Mouse (Mus musculus): ENCODE results near the gene Brd9. TPM values are rescaled to one million over a fixed set of nuclear protein-coding genes. Genes with fewer than 3 reads are reported as not detected.
A peak's percentile ranks its signal among the peaks of the same experiment; 100 is the strongest.
"Not testable (repeated sequence)": the region's sequence is repeated elsewhere in the genome, so short reads cannot be mapped to it uniquely, and the experiment has no call there.

The Brd9 gene
- total RNA-seq, 1 experiment from 2014 or later: 106 TPM

- ATAC-seq (replicated peaks in 1 of 2; ENCODE audit: insufficient read depth in 1 of 2, low FRiP score in 2 of 2, low TSS enrichment in 1 of 2, low read depth in 1 of 2, poor library complexity in 2 of 2, severe bottlenecking in 2 of 2): peak; percentile 82 to 88
Observed at GRCm38 (mm10) chr13:73970545-73971448, 33.2 kb downstream of the Brd9 start.

- ATAC-seq (replicated peaks in 1 of 2; ENCODE audit: insufficient read depth in 1 of 2, low FRiP score in 2 of 2, low TSS enrichment in 1 of 2, low read depth in 1 of 2, poor library complexity in 2 of 2, severe bottlenecking in 2 of 2): no peak
Observed at GRCm38 (mm10) chr13:73974523-73974922, 36.9 kb downstream of the Brd9 start.

GRCm38 (mm10) chr13:73976935-73977334 is 39.3 kb downstream of the Brd9 start:
- no peak for ATAC-seq (replicated peaks in 1 of 2; ENCODE audit: insufficient read depth in 1 of 2, low FRiP score in 2 of 2, low TSS enrichment in 1 of 2, low read depth in 1 of 2, poor library complexity in 2 of 2, severe bottlenecking in 2 of 2)

- peak in 1 of 2 experiments; percentile 34; a peak in 1 of 4 replicates for ATAC-seq (replicated peaks in 1 of 2; ENCODE audit: insufficient read depth in 1 of 2, low FRiP score in 2 of 2, low TSS enrichment in 1 of 2, low read depth in 1 of 2, poor library complexity in 2 of 2, severe bottlenecking in 2 of 2)
Observed at GRCm38 (mm10) chr13:73990325-73990724, 52.7 kb downstream of the Brd9 start.

GRCm38 (mm10) chr13:73990761-73991160 is 53.1 kb downstream of the Brd9 start:
- peak in 1 of 2 experiments; percentile 62; a peak in 1 of 4 replicates for ATAC-seq (replicated peaks in 1 of 2; ENCODE audit: insufficient read depth in 1 of 2, low FRiP score in 2 of 2, low TSS enrichment in 1 of 2, low read depth in 1 of 2, poor library complexity in 2 of 2, severe bottlenecking in 2 of 2)

- no peak for ATAC-seq (replicated peaks in 1 of 2; ENCODE audit: insufficient read depth in 1 of 2, low FRiP score in 2 of 2, low TSS enrichment in 1 of 2, low read depth in 1 of 2, poor library complexity in 2 of 2, severe bottlenecking in 2 of 2)
Observed at GRCm38 (mm10) chr13:73991267-73991666, 53.7 kb downstream of the Brd9 start.

GRCm38 (mm10) chr13:73996456-73996855 is 58.8 kb downstream of the Brd9 start:
- peak in 1 of 2 experiments; percentile 64; a peak in 1 of 4 replicates for ATAC-seq (replicated peaks in 1 of 2; ENCODE audit: insufficient read depth in 1 of 2, low FRiP score in 2 of 2, low TSS enrichment in 1 of 2, low read depth in 1 of 2, poor library complexity in 2 of 2, severe bottlenecking in 2 of 2)

GRCm38 (mm10) chr13:74000519-74000918 is 62.9 kb downstream of the Brd9 start:
- no peak for ATAC-seq (replicated peaks in 1 of 2; ENCODE audit: insufficient read depth in 1 of 2, low FRiP score in 2 of 2, low TSS enrichment in 1 of 2, low read depth in 1 of 2, poor library complexity in 2 of 2, severe bottlenecking in 2 of 2)

GRCm38 (mm10) chr13:74000961-74001360 is 63.4 kb downstream of the Brd9 start:
- ATAC-seq (replicated peaks in 1 of 2; ENCODE audit: insufficient read depth in 1 of 2, low FRiP score in 2 of 2, low TSS enrichment in 1 of 2, low read depth in 1 of 2, poor library complexity in 2 of 2, severe bottlenecking in 2 of 2): no peak

- no peak for ATAC-seq (replicated peaks in 1 of 2; ENCODE audit: insufficient read depth in 1 of 2, low FRiP score in 2 of 2, low TSS enrichment in 1 of 2, low read depth in 1 of 2, poor library complexity in 2 of 2, severe bottlenecking in 2 of 2)
Observed at GRCm38 (mm10) chr13:74001492-74001891, 63.9 kb downstream of the Brd9 start.

- not testable (repeated sequence) for ATAC-seq (replicated peaks in 1 of 2; ENCODE audit: insufficient read depth in 1 of 2, low FRiP score in 2 of 2, low TSS enrichment in 1 of 2, low read depth in 1 of 2, poor library complexity in 2 of 2, severe bottlenecking in 2 of 2)
Observed at GRCm38 (mm10) chr13:74006881-74007280, 69.3 kb downstream of the Brd9 start.

- ATAC-seq (replicated peaks in 1 of 2; ENCODE audit: insufficient read depth in 1 of 2, low FRiP score in 2 of 2, low TSS enrichment in 1 of 2, low read depth in 1 of 2, poor library complexity in 2 of 2, severe bottlenecking in 2 of 2): not testable (repeated sequence)
Observed at GRCm38 (mm10) chr13:74008216-74008615, 70.6 kb downstream of the Brd9 start.

GRCm38 (mm10) chr13:74008948-74009718 is 71.5 kb downstream of the Brd9 start, which contains the start of gene Tppp:
Gene Tppp (plus strand): TSS chr13:74009407.
- peak; percentile 93 to 95 for ATAC-seq (replicated peaks in 1 of 2; ENCODE audit: insufficient read depth in 1 of 2, low FRiP score in 2 of 2, low TSS enrichment in 1 of 2, low read depth in 1 of 2, poor library complexity in 2 of 2, severe bottlenecking in 2 of 2)

- 0 out of 4 replicates have a peak, but pooled peaks have one; percentile 3 to 6 for ATAC-seq (replicated peaks in 1 of 2; ENCODE audit: insufficient read depth in 1 of 2, low FRiP score in 2 of 2, low TSS enrichment in 1 of 2, low read depth in 1 of 2, poor library complexity in 2 of 2, severe bottlenecking in 2 of 2)
Observed at GRCm38 (mm10) chr13:74009791-74010614, 72.4 kb downstream of the Brd9 start.
